1 mouse cellular context compared by ENCODE assay signal in the genomic region with DNA sequence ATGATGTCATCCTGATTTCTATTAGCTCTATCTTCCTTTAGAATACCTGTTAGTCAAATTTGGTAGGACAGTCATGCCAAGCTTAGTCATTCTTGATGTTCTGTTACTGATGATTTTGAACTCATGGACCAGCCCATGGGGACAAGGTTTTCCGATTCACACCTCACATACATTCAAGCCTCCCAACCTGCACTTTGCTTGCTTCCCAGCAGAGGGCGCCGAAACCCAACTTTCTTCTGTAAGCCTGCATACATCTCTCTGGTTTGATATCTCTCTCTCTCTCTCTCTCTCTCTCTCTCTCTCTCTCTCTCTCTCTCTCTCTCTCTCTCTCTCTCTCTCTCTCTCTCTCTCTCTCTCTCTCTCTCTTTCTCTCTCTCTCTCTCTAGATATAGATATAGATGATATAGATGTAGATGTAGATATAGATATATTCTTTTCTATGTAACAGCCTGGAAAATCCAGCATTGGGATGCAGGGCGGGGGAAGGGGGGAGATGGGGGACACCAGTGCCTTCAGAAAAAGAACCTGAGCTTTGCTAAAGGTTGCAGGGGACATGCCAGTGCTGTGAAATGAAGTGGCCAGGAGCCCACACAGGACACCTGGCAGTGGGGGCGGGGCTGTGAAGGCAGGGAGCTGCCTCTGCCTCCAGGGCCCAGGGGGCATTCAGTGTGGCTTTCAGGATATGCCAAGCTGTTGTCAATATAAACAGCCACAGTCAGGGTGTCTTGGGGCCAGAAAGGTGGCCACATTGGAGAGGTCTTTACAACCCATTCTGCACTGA.
TF ChIP-seq lines count a peak whose summit lies in the region.

No protein-coding gene starts in this region.

TF ChIP-seq in CH12.LX, 34 proteins besides CTCF, POLR2A, EP300 and RAD21 (continued from another document):
- TF ChIP-seq HCFC1 (IDR thresholded peaks at IDR 0.05; ENCODE audit: low read depth, low read length): no peak
- no peak for TF ChIP-seq ZMIZ1 (IDR thresholded peaks at IDR 0.05; ENCODE audit: low read depth, low read length)
- peak; percentile 62 for TF ChIP-seq ZC3H11A (IDR thresholded peaks at IDR 0.05; ENCODE audit: low read depth, low read length)
- TF ChIP-seq ELF1 (IDR thresholded peaks at IDR 0.05; ENCODE audit: low read depth, low read length): no peak
- TF ChIP-seq KAT2A (IDR thresholded peaks at IDR 0.05; ENCODE audit: insufficient replicate concordance, low read length): no peak
- no peak for TF ChIP-seq ETS1 (conservative IDR thresholded peaks at IDR 0.05; ENCODE audit: low read depth, low read length)
- no peak for TF ChIP-seq USF2 (conservative IDR thresholded peaks at IDR 0.05; ENCODE audit: low read depth, low read length)
- TF ChIP-seq USF1 (IDR thresholded peaks at IDR 0.05; ENCODE audit: low read depth, low read length): no peak
